Mouse (Mus musculus) intestine, embryonic 14.5 days (tissue): ENCODE data around the gene Tmem208. TPM values are rescaled to one million over a fixed set of nuclear protein-coding genes. Genes with fewer than 3 reads are reported as not detected.
A peak's percentile ranks its signal among the peaks of the same experiment; 100 is the strongest.

Experiments used
- ATAC-seq: fragments of 200-750 bp; cut with Nextera tagmentation; replicated peaks from 2 replicates; pipeline ENCODE4 v1.8.0; 2017; ENCODE audit warnings: low read depth, moderate number of reproducible peaks, moderate TSS enrichment, moderate library complexity; ENCODE audit not compliant: low FRiP score, low TSS enrichment
- DNase-seq: peaks from one replicate; pipeline ENCODE4 v3.0.0-alpha.2; 2018; ENCODE audit warnings: low spot score
- H3K27ac ChIP-seq: fragments of 300-500 bp; sonication (generic); 2 replicates; pipeline ENCODE4 v1.5.1; 2014; ENCODE audit warnings: low read depth, mild to moderate bottlenecking, control low read depth
- H3K27me3 ChIP-seq: fragments of 300-500 bp; sonication (generic); replicated peaks from 2 replicates; pipeline ENCODE4 v1.6.1; 2014; ENCODE audit warnings: low read length, control low read depth; ENCODE audit not compliant: control insufficient read depth, insufficient read depth
- H3K36me3 ChIP-seq: fragments of 300-500 bp; sonication (generic); 2 replicates; pipeline ENCODE4 v1.6.1; 2014; ENCODE audit warnings: low read length, control low read depth; ENCODE audit not compliant: control insufficient read depth, insufficient read depth
- H3K4me1 ChIP-seq: fragments of 300-500 bp; sonication (generic); replicated peaks from 2 replicates; pipeline ENCODE4 v1.6.1; 2014; ENCODE audit warnings: low read length, control low read depth, mixed read lengths; ENCODE audit not compliant: control insufficient read depth, insufficient read depth
- H3K4me2 ChIP-seq: fragments of 300-500 bp; sonication (generic); 2 replicates; pipeline ENCODE4 v1.6.1; 2014; ENCODE audit warnings: low read length
- H3K4me3 ChIP-seq: fragments of 300-500 bp; sonication (generic); 2 replicates; pipeline ENCODE4 v1.5.1; 2014; ENCODE audit warnings: low read depth, low read length, control low read depth, mixed read lengths
- H3K9ac ChIP-seq: fragments of 300-500 bp; sonication (generic); 2 replicates; pipeline ENCODE4 v1.6.1; 2014; ENCODE audit warnings: mild to moderate bottlenecking, low read length
- H3K9me3 ChIP-seq: fragments of 300-500 bp; sonication (generic); 2 replicates; pipeline ENCODE4 v1.6.1; 2016; ENCODE audit warnings: low read length, control low read depth; ENCODE audit not compliant: control insufficient read depth
- WGBS: fragments of 180-500 bp; shearing (Covaris S2); extraction: QIAGEN DNeasy Blood & Tissue Kit; methylation state at CpG from one replicate; pipeline ENCODE4 v1.1.7; 2014; 5-methylcytosine and 5-hydroxymethylcytosine counted together
- polyA plus RNA-seq: library from polyadenylated mRNA; unstranded; fragments of >200 nt; fragmentation: Nextera tagmentation; extraction: Ambion mirVana; gene quantifications from 2 replicates; pipeline ENCODE4 v1.2.1, GENCODE M21; 2014

Tmem208 gene
- polyA plus RNA-seq, 1 experiment from 2014 or later, result 138 TPM

DNA sequence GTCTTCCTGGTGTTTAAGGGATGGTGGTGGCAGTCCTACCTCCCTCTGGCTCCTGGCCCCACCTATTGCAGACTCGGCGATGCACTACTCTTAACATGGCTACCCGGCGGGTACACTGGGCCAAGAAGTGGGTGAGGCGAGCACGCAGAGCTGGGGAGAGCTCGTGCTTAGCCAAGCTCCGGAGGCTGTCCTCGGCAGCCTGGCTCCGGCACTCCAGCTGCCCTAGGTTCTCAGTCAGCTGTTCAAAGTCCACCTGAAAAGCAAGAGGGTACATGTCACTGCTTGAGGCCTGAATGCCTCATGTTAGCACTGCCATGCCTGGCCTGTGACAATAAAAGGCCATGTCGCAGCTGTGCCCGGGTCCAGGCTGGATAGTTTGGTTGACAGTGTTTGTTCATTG lies 4.2 kb downstream of the Tmem208 start:
- H3K9me3 ChIP-seq, result no peaks in the 10 kb centered on the region
- ATAC-seq (no peak), DNase-seq (no peak)
- peaks cover 11% of the 10 kb centered on the region for H3K4me1 ChIP-seq
- H3K27me3 ChIP-seq, result no peaks in the 10 kb centered on the region
- 91% methylated on average over 12 of the region's 12 CpGs for WGBS
- no peak overlapping the region for H3K27ac ChIP-seq
- H3K9ac ChIP-seq, result no peak overlapping the region
- no peak overlapping the region for H3K4me3 ChIP-seq
- peaks cover 67% of the 10 kb centered on the region for H3K36me3 ChIP-seq
- no peak overlapping the region for H3K4me2 ChIP-seq

- ATAC-seq (no peak), DNase-seq (no peak)
- Histone ChIP-seq H3K27me3 (no peaks in the 10 kb centered on the region), H3K4me2 (no peak overlapping the region), H3K9ac (no peak overlapping the region), H3K27ac (no peak overlapping the region), H3K9me3 (no peaks in the 10 kb centered on the region), H3K4me1 (peaks cover 8% of the 10 kb centered on the region; the same call in 1 of the 2 replicates), H3K4me3 (no peak overlapping the region), H3K36me3 (peaks cover 79% of the 10 kb centered on the region)
- 93% methylated on average over 22 of the region's 22 CpGs for WGBS
Measured at GRCm38 (mm10) chr8:105331469-105331868, 5.3 kb downstream of the Tmem208 start.

DNA sequence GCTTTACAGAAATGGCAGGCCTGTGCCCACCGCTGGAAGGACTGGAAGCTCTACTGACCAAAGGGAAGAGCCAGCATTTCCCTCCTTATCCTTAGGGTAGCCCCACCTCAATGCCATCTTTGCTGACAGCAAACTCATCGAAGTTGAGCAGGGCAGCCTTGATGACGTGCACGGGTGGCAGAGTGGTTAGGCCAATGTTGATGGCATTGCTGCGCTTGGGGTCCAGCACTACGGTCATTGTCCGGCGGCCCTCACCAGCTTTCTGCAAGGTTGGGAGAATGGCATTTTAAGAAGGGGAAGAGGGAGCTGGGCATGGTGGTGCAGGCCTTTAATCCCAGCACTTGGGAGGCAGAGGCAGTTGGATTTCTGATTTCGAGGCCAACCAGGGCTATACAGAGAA lies 5.8 kb downstream of the Tmem208 start:
- no peaks in the 10 kb centered on the region for H3K27me3 ChIP-seq
- H3K9me3 ChIP-seq, result no peaks in the 10 kb centered on the region
- H3K4me3 ChIP-seq, result no peak overlapping the region
- no peak overlapping the region for H3K9ac ChIP-seq
- peaks cover 7% of the 10 kb centered on the region; the same call in 1 of the 2 replicates for H3K4me1 ChIP-seq
- DNase-seq (no peak), ATAC-seq (no peak)
- no peak overlapping the region for H3K4me2 ChIP-seq
- H3K36me3 ChIP-seq, result peaks cover 83% of the 10 kb centered on the region
- 95% methylated on average over 9 of the region's 9 CpGs for WGBS
- H3K27ac ChIP-seq, result no peak overlapping the region

DNA sequence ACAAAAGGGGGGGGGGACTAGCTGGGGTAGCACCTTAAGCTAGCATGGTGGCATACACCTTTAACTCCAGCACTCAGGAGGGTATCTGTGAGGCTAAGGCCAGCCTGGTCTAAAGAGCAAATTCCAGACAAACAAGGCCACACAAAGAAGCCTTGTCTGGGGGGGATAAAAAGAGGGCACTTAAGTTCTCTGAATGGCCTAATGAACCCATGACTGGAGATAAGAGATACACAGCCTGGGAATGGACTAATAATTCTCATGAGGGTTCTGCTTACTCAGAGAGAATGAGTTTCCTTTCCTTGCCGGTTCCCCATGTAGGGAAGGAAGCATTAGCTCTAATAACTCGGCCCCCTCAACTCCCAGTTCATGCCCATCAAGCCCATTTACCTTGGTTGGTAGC lies 6.4 kb downstream of the Tmem208 start:
- WGBS, result 62% methylated on average over 2 of the region's 2 CpGs

DNA sequence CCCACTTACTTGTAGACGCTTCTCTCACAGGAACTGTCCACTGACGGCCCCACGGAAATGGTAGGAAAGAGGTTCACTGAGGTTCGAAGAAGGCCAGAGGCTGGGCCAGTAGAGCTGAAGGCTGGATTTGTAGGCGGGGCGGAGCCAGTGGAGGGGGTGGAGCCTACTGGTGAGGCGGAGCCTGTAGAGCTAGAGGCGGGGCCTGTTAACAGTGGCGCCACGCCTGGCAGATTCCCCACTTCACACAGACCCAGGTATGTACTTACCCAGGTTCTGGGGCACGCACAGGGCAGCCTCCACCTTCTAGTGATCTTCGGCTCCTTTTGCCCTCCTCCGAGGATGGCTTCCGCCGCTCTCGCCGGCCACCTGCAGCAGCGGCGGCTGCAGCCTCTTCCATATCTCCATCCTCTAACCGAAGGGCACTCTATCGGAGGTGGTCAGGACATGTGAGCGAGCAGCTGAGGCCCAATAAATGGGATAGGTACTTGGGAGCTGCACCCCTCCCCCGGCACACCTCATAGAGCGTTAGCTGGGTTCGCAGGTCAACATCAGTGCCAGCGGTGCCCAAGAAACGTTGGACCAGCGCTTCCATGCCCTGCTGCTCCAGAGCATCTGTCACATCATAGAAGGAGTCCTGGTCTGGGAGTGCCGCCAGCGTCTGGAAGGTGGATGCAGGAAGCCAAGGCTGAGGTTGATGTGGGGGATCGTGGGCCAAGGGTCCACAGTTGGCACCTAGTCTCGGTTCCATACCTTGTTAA lies 10.4 kb downstream of the Tmem208 start:
- Histone ChIP-seq H3K27ac (no peak overlapping the region), H3K9ac (no peak overlapping the region), H3K4me3 (no peak overlapping the region), H3K36me3 (peaks cover 63% of the 10 kb centered on the region), H3K9me3 (no peaks in the 10 kb centered on the region), H3K4me1 (peaks cover 7% of the 10 kb centered on the region), H3K4me2 (no peak overlapping the region), H3K27me3 (no peaks in the 10 kb centered on the region)
- ATAC-seq (no peak), DNase-seq (no peak)
- WGBS, result 58% methylated on average over 32 of the region's 32 CpGs

More for the DNA sequence above, 6.4 kb downstream of the Tmem208 start:
- Histone ChIP-seq H3K27ac (no peak overlapping the region), H3K36me3 (peaks cover 89% of the 10 kb centered on the region), H3K4me2 (no peak overlapping the region), H3K4me1 (peaks cover under 1% of the 10 kb centered on the region; the same call in 1 of the 2 replicates), H3K27me3 (no peaks in the 10 kb centered on the region), H3K9me3 (no peaks in the 10 kb centered on the region), H3K9ac (no peak overlapping the region), H3K4me3 (no peak overlapping the region)
- no peak for DNase-seq
- peak; percentile 48; the same call in 1 of the 2 replicates for ATAC-seq

- Histone ChIP-seq H3K27ac (no peak overlapping the region), H3K9me3 (no peaks in the 10 kb centered on the region), H3K9ac (no peak overlapping the region), H3K4me3 (no peak overlapping the region), H3K4me1 (peaks cover 7% of the 10 kb centered on the region), H3K4me2 (no peak overlapping the region), H3K36me3 (peaks cover 46% of the 10 kb centered on the region), H3K27me3 (no peaks in the 10 kb centered on the region)
- no peak for ATAC-seq
- WGBS, result 31% methylated on average over 4 of the region's 4 CpGs
- no peak for DNase-seq
Measured at GRCm38 (mm10) chr8:105338992-105339391, 12.8 kb downstream of the Tmem208 start.

GRCm38 (mm10) chr8:105339886-105340635 lies 13.9 kb downstream of the Tmem208 start:
- Histone ChIP-seq H3K36me3 (peaks cover 35% of the 10 kb centered on the region), H3K4me2 (no peak overlapping the region)

DNA sequence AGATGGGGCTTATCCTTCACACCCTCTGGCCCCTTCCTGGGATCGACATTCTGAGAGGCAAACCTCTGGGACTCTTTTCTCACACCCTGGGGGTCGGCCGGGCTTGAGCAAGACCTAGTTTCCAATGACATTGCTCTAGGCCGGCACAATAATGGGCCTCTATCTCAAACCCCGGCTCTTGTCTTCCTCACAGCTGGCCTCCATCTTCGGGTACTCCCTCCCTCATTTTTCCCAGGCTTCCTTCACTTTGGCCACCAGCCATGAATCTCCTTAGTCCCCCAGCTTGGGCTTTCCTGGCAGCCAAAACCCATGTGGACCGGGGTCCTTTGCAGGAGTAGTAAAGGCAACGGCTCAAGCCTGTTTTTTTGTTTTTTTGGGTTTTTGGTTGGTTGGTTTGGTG lies 15.2 kb downstream of the Tmem208 start:
- Histone ChIP-seq H3K4me2 (no peak overlapping the region), H3K9me3 (no peaks in the 10 kb centered on the region), H3K27ac (peak overlapping the region; percentile 52; the same call in 1 of the 2 replicates), H3K36me3 (peaks cover 22% of the 10 kb centered on the region), H3K4me3 (no peak overlapping the region), H3K4me1 (peaks cover 30% of the 10 kb centered on the region), H3K27me3 (no peaks in the 10 kb centered on the region), H3K9ac (no peak overlapping the region)
- 38% methylated on average over 8 of the region's 8 CpGs for WGBS
- no peak for DNase-seq
- ATAC-seq, result no peak

More at GRCm38 (mm10) chr8:105339886-105340635, 13.9 kb downstream of the Tmem208 start:
- no peak overlapping the region for H3K4me3 ChIP-seq
- H3K9me3 ChIP-seq, result no peaks in the 10 kb centered on the region
- WGBS, result 59% methylated on average over 6 of the region's 6 CpGs
- H3K9ac ChIP-seq, result no peak overlapping the region
- ATAC-seq (no peak), DNase-seq (no peak)
- no peak overlapping the region for H3K27ac ChIP-seq
- H3K4me1 ChIP-seq, result peaks cover 17% of the 10 kb centered on the region
- H3K27me3 ChIP-seq, result no peaks in the 10 kb centered on the region
